In the genomic region with DNA sequence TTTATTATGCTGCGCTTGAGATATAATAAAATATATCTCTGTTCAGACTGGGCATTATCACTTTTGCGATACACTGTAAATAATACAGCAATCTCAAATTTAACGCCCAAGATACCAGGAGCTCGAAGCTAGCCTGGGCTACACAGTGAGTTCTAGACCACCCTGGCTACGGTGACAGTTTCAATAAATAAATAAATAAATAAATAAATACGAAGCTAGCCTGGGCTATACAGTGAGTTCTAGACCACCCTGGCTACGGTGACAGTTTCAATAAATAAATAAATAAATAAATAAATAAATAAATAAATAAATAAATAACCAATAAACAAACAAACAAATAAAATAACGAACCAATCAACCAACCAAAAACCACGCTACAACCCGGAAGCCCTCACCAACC, we compare ENCODE assay signal across 8 mouse cellular contexts. TPM values are rescaled to one million over a fixed set of nuclear protein-coding genes. Genes with fewer than 3 reads are reported as not detected.
A peak's percentile ranks its signal among the peaks of the same experiment; 100 is the strongest.
DNase-seq lines count a peak whose midpoint lies in the region; ATAC-seq lines count a peak whose summit lies in the region.

No protein-coding gene starts in this region.

- peaks cover 5% of the 10 kb centered on the region; the same call in 1 of the 2 replicates for H3K36me3 ChIP-seq in heart, embryonic 11.5 days (ENCODE audit: control insufficient read depth, insufficient read depth, low read length)
- H3K36me3 ChIP-seq in forebrain, embryonic 13.5 days (ENCODE audit: poor library complexity, severe bottlenecking) = peaks cover 26% of the 10 kb centered on the region
- H3K36me3 ChIP-seq in liver, embryonic 13.5 days = peaks cover 27% of the 10 kb centered on the region

- intact Hi-C loops in heart, postnatal 25 days (cut with DNase I) = loop anchor here (10.0 kb wide), 1 partner anchor 658 kb away; a partner anchor contains a TSS

- H3K4me3 ChIP-seq in heart, embryonic 11.5 days (ENCODE audit: low read depth, low read length) = peak overlapping the region; percentile 95
- peak overlapping the region; percentile 95 for H3K4me3 ChIP-seq in forebrain, embryonic 13.5 days
- H3K4me3 ChIP-seq in liver, embryonic 13.5 days (replicated peaks) = peak overlapping the region; percentile 93

- peak overlapping the region; percentile 83 for H3K9ac ChIP-seq in heart, embryonic 11.5 days (ENCODE audit: low read depth, low read length)
- H3K9ac ChIP-seq in forebrain, embryonic 13.5 days = peak overlapping the region; percentile 82
- peak overlapping the region; percentile 87 for H3K9ac ChIP-seq in liver, embryonic 13.5 days

- WGBS in heart, embryonic 11.5 days (ENCODE audit: insufficient replicate concordance) = 7% methylated on average over 10 of the region's 10 CpGs
- WGBS in forebrain, embryonic 13.5 days = 7% methylated on average over 10 of the region's 10 CpGs
- 2% methylated on average over 10 of the region's 10 CpGs for WGBS in liver, embryonic 13.5 days (ENCODE audit: insufficient replicate concordance)

- 0 out of 2 replicates have a peak overlapping the region, but pooled peaks have one; percentile 22 for H3K27ac ChIP-seq in heart, embryonic 11.5 days (ENCODE audit: low read depth, low read length)
- no peak overlapping the region for H3K27ac ChIP-seq in forebrain, embryonic 13.5 days
- peak overlapping the region; percentile 73 for H3K27ac ChIP-seq in liver, embryonic 13.5 days

- peak overlapping the region; percentile 73 for H3K4me2 ChIP-seq in heart, embryonic 11.5 days
- H3K4me2 ChIP-seq in forebrain, embryonic 13.5 days = peak overlapping the region; percentile 64
- H3K4me2 ChIP-seq in liver, embryonic 13.5 days = peak overlapping the region; percentile 71

- no peaks in the 10 kb centered on the region for H3K4me1 ChIP-seq in heart, embryonic 11.5 days (ENCODE audit: control insufficient read depth, insufficient read depth, low read length)
- peaks cover 17% of the 10 kb centered on the region for H3K4me1 ChIP-seq in forebrain, embryonic 13.5 days
- peaks cover 20% of the 10 kb centered on the region for H3K4me1 ChIP-seq in liver, embryonic 13.5 days (replicated peaks)

- H3K9me3 ChIP-seq in heart, embryonic 11.5 days (replicated peaks; ENCODE audit: control insufficient read depth, low read length) = no peaks in the 10 kb centered on the region
- H3K9me3 ChIP-seq in forebrain, embryonic 13.5 days (replicated peaks) = no peaks in the 10 kb centered on the region
- H3K9me3 ChIP-seq in liver, embryonic 13.5 days (replicated peaks) = no peaks in the 10 kb centered on the region

- ATAC-seq in heart, embryonic 11.5 days (replicated peaks; ENCODE audit: insufficient number of reproducible peaks, low FRiP score, low TSS enrichment) = peak; percentile 39; the same call in 1 of the 2 replicates
- ATAC-seq in CD4-positive, CD25-positive, alpha-beta regulatory T cell, adult 4 months = peak; percentile 35
- peak; percentile 71 for ATAC-seq in forebrain, embryonic 13.5 days
- ATAC-seq in liver, embryonic 13.5 days (ENCODE audit: low read depth) = peak; percentile 13; the same call in 1 of the 2 replicates

- no peaks in the 10 kb centered on the region for H3K27me3 ChIP-seq in heart, embryonic 11.5 days (ENCODE audit: control insufficient read depth, insufficient read depth, low read length)
- no peaks in the 10 kb centered on the region for H3K27me3 ChIP-seq in forebrain, embryonic 13.5 days
- no peaks in the 10 kb centered on the region for H3K27me3 ChIP-seq in liver, embryonic 13.5 days

- no peak for DNase-seq in heart, postnatal 25 days (ENCODE audit: low spot score)
- no peak for DNase-seq in liver, embryonic 13.5 days
- DNase-seq in MN1 (ENCODE audit: low spot score) = no peak
- no peak for DNase-seq in adrenal gland, adult 2 months
- no peak for DNase-seq in adrenal gland, postnatal 25 days

RNA-seq across cellular contexts. Expression of a gene that starts 0.5 kb away (rescaled TPM):
- polyA plus RNA-seq in heart, embryonic 11.5 days (2014; fragmentation: Nextera tagmentation; extraction: Ambion mirVana) = 104 and 110 TPM in 2 replicates
- 10 to 100 TPM; 43.6 to 44.1 TPM for total RNA-seq in heart, postnatal 25 days (2021)
- 100 to 1,000 TPM; 120 to 137 TPM for polyA plus RNA-seq in CD4-positive, CD25-positive, alpha-beta regulatory T cell, adult 4 months (2017; shearing (Covaris generic))
- polyA plus RNA-seq in forebrain, embryonic 13.5 days (2015; fragmentation: Nextera tagmentation; extraction: Ambion mirVana) = 120 and 131 TPM in 2 replicates
- 102 and 115 TPM in 2 replicates for polyA plus RNA-seq in liver, embryonic 13.5 days (2015; fragmentation: Nextera tagmentation; extraction: Ambion mirVana)
- total RNA-seq in adrenal gland, adult 2 months (2021) = 10 to 100 TPM; 49.8 to 83.5 TPM
- 8.9 and 10.7 TPM in 2 replicates for polyA plus RNA-seq in adrenal gland, adult 2 months (2012; rRNA removed)
- 59.3 and 69.2 TPM in 2 replicates for total RNA-seq in adrenal gland, postnatal 25 days (2021)

RNA-seq across cellular contexts. Expression of a gene that starts 0.6 kb away (rescaled TPM):
- polyA plus RNA-seq in heart, embryonic 11.5 days (2014; fragmentation: Nextera tagmentation; extraction: Ambion mirVana) = 169 and 175 TPM in 2 replicates
- 10 to 100 TPM; 50.5 to 52.2 TPM for total RNA-seq in heart, postnatal 25 days (2021)
- 100 to 1,000 TPM; 145 to 178 TPM for polyA plus RNA-seq in CD4-positive, CD25-positive, alpha-beta regulatory T cell, adult 4 months (2017; shearing (Covaris generic))
- polyA plus RNA-seq in forebrain, embryonic 13.5 days (2015; fragmentation: Nextera tagmentation; extraction: Ambion mirVana) = 215 and 221 TPM in 2 replicates
- polyA plus RNA-seq in liver, embryonic 13.5 days (2015; fragmentation: Nextera tagmentation; extraction: Ambion mirVana) = 173 and 175 TPM in 2 replicates
- 100 to 1,000 TPM in 1 of 2 experiments, 10 to 100 TPM in 1; 99.6 to 106 TPM for total RNA-seq in adrenal gland, adult 2 months (2021)
- polyA plus RNA-seq in adrenal gland, adult 2 months (2012; rRNA removed) = 18.4 and 20.2 TPM in 2 replicates
- 99.8 and 114 TPM in 2 replicates for total RNA-seq in adrenal gland, postnatal 25 days (2021)

RNA-seq across cellular contexts. Expression of a gene that starts 17.5 kb away (rescaled TPM):
- 19.3 and 19.5 TPM in 2 replicates for polyA plus RNA-seq in heart, embryonic 11.5 days (2014; fragmentation: Nextera tagmentation; extraction: Ambion mirVana)
- total RNA-seq in heart, postnatal 25 days (2021) = 10 to 100 TPM in 1 of 2 experiments, 1 to 10 TPM in 1; 9.4 to 11.0 TPM
- 10 to 100 TPM; 29.5 to 38.4 TPM for polyA plus RNA-seq in CD4-positive, CD25-positive, alpha-beta regulatory T cell, adult 4 months (2017; shearing (Covaris generic))
- 34.6 and 38.0 TPM in 2 replicates for polyA plus RNA-seq in forebrain, embryonic 13.5 days (2015; fragmentation: Nextera tagmentation; extraction: Ambion mirVana)
- 13.6 and 15.8 TPM in 2 replicates for polyA plus RNA-seq in liver, embryonic 13.5 days (2015; fragmentation: Nextera tagmentation; extraction: Ambion mirVana)
- 10 to 100 TPM; 16.9 to 19.1 TPM for total RNA-seq in adrenal gland, adult 2 months (2021)
- 1.6 and 2.1 TPM in 2 replicates for polyA plus RNA-seq in adrenal gland, adult 2 months (2012; rRNA removed)
- total RNA-seq in adrenal gland, postnatal 25 days (2021) = 17.6 and 18.9 TPM in 2 replicates

Comparison
In these comparisons a context has a peak if more than half of its experiments do, and no peak if none do; other contexts are left out.
1. ATAC-seq: peak in every context shown above with its lines; median percentile 71 in forebrain, embryonic 13.5 days; 39 in heart, embryonic 11.5 days; 35 in CD4-positive, CD25-positive, alpha-beta regulatory T cell, adult 4 months; 13 in liver, embryonic 13.5 days.